Mouse (Mus musculus) cortical plate, adult 2 months (tissue): ENCODE data around the gene Gm12355.

Source experiments
- CTCF ChIP-seq: fragments of 200-500 bp; IDR thresholded peaks from 2 replicates; pipeline ENCODE4 v1.5.1; 2011; ENCODE audit warnings: mild to moderate bottlenecking, control low read depth, low read length; ENCODE audit not compliant: insufficient read depth; ENCODE audit errors: extremely low read depth
- POLR2A ChIP-seq: fragments of 200-500 bp; IDR thresholded peaks from 2 replicates; pipeline ENCODE4 v1.6.1; 2011; ENCODE audit warnings: mild to moderate bottlenecking, low read length, control low read depth; ENCODE audit not compliant: insufficient read depth; ENCODE audit errors: extremely low read depth

- TF ChIP-seq POLR2A (no peak), CTCF (no peak)
Observed at GRCm38 (mm10) chr11:98597991-98598390, 27.5 kb downstream of the Gm12355 start, which contains the start of gene Lrrc3c.
